Mouse (Mus musculus) hindbrain, embryonic 14.5 days (tissue): ENCODE measurements around the gene Npb. TPM values are rescaled to one million over a fixed set of nuclear protein-coding genes. Genes with fewer than 3 reads are reported as not detected.
A peak's percentile ranks its signal among the peaks of the same experiment; 100 is the strongest.
"Not testable (repeated sequence)": the region's sequence is repeated elsewhere in the genome, so short reads cannot be mapped to it uniquely, and the experiment has no call there.

ENCODE experiments used
- ATAC-seq: fragments of 200-750 bp; cut with Nextera tagmentation; 2 replicates; pipeline ENCODE4 v1.8.0; 2017; ENCODE audit warnings: moderate number of reproducible peaks, mild to moderate bottlenecking, moderate TSS enrichment, moderate library complexity; ENCODE audit not compliant: low FRiP score
- DNase-seq: peaks from one replicate; pipeline ENCODE4 v3.0.0-alpha.2; 2015; ENCODE audit warnings: low spot score
- H3K27ac ChIP-seq: fragments of 300-500 bp; sonication (generic); 2 replicates; pipeline ENCODE4 v1.5.1; 2014; ENCODE audit warnings: mild to moderate bottlenecking, moderate library complexity
- H3K27me3 ChIP-seq: fragments of 300-500 bp; sonication (generic); 2 replicates; pipeline ENCODE4 v1.6.1; 2014; ENCODE audit warnings: mild to moderate bottlenecking, low read length, mixed read lengths; ENCODE audit not compliant: control insufficient read depth, insufficient read depth
- H3K36me3 ChIP-seq: fragments of 300-500 bp; sonication (generic); replicated peaks from 2 replicates; pipeline ENCODE4 v1.6.1; 2014; ENCODE audit not compliant: control insufficient read depth, insufficient read depth
- H3K4me1 ChIP-seq: fragments of 300-500 bp; sonication (generic); replicated peaks from 2 replicates; pipeline ENCODE4 v1.6.1; 2014; ENCODE audit warnings: antibody characterized with exemption, low read length, mixed read lengths; ENCODE audit not compliant: control insufficient read depth, insufficient read depth
- H3K4me2 ChIP-seq: fragments of 300-500 bp; sonication (generic); replicated peaks from 2 replicates; pipeline ENCODE4 v1.6.1; 2014; ENCODE audit warnings: mild to moderate bottlenecking, moderate library complexity
- H3K4me3 ChIP-seq: fragments of 300-500 bp; sonication (generic); replicated peaks from 2 replicates; pipeline ENCODE4 v1.5.1; 2014; ENCODE audit warnings: mild to moderate bottlenecking, low read length
- H3K9ac ChIP-seq: fragments of 300-500 bp; sonication (generic); 2 replicates; pipeline ENCODE4 v1.6.1; 2014
- H3K9me3 ChIP-seq: fragments of 300-500 bp; sonication (generic); 2 replicates; pipeline ENCODE4 v1.6.1; 2016; ENCODE audit warnings: low read length; ENCODE audit not compliant: control insufficient read depth
- WGBS: fragments of 180-500 bp; shearing (Covaris S2); extraction: QIAGEN DNeasy Blood & Tissue Kit; methylation state at CpG from one replicate; pipeline ENCODE4 v1.1.7; 2014; 5-methylcytosine and 5-hydroxymethylcytosine counted together
- polyA plus RNA-seq: library from polyadenylated mRNA; unstranded; fragments of >200 nt; fragmentation: Nextera tagmentation; extraction: Ambion mirVana; gene quantifications from 2 replicates; pipeline ENCODE4 v1.2.1, GENCODE M21; 2014

Gene Npb
- 0.83 and 1.5 TPM in 2 replicates for polyA plus RNA-seq

GRCm38 (mm10) chr11:120608241-120609034, at the start of gene Npb:
Npb (plus strand) TSS chr11:120608477.
- ATAC-seq (no peak), DNase-seq (no peak)
- 7% methylated on average over 45 of the region's 45 CpGs for WGBS
- H3K9ac ChIP-seq, result peak within 1 kb of the TSS; percentile 16; the same call in 1 of the 2 replicates
- H3K27me3 ChIP-seq, result 0 out of 2 replicates have a peak, but pooled peaks cover 6% of the 10 kb centered on the region
- H3K4me2 ChIP-seq, result peak within 1 kb of the TSS; percentile 38
- H3K27ac ChIP-seq, result no peak within 1 kb of the TSS
- 0 out of 2 replicates have a peak within 1 kb of the TSS, but pooled peaks have one; percentile 5 for H3K4me3 ChIP-seq
- H3K9me3 ChIP-seq, result no peaks in the 10 kb centered on the region
- H3K4me1 ChIP-seq, result no peaks in the 10 kb centered on the region; the same call in 1 of the 2 replicates
- H3K36me3 ChIP-seq, result peaks cover 81% of the 10 kb centered on the region

GRCm38 (mm10) chr11:120558843-120559242, 49.4 kb upstream of the Npb start:
- H3K9ac ChIP-seq, DNase-seq, H3K9me3 ChIP-seq, H3K4me3 ChIP-seq, H3K4me1 ChIP-seq, ATAC-seq, H3K27ac ChIP-seq, H3K4me2 ChIP-seq, H3K27me3 ChIP-seq: not testable (repeated sequence)
- WGBS, result 89% methylated on average over 6 of the region's 6 CpGs
- H3K36me3 ChIP-seq, result peaks cover 54% of the 10 kb centered on the region

- 96% methylated on average over 13 of the region's 13 CpGs for WGBS
- DNase-seq, result no peak
- Histone ChIP-seq H3K9me3 (no peaks in the 10 kb centered on the region; the same call in 1 of the 2 replicates), H3K9ac (no peak overlapping the region), H3K36me3 (peaks cover 76% of the 10 kb centered on the region), H3K4me3 (no peak overlapping the region), H3K27me3 (no peaks in the 10 kb centered on the region), H3K27ac (no peak overlapping the region), H3K4me1 (no peaks in the 10 kb centered on the region), H3K4me2 (no peak overlapping the region)
- ATAC-seq, result no peak
Measured at GRCm38 (mm10) chr11:120560952-120561728, 47.1 kb upstream of the Npb start.

- WGBS, result 96% methylated on average over 13 of the region's 13 CpGs
- no peaks in the 10 kb centered on the region for H3K9me3 ChIP-seq
- DNase-seq, result no peak
Measured at GRCm38 (mm10) chr11:120562949-120563348, 45.3 kb upstream of the Npb start.

GRCm38 (mm10) chr11:120565114-120565513, 43.2 kb upstream of the Npb start:
- H3K9me3 ChIP-seq, result no peaks in the 10 kb centered on the region
- no peak for DNase-seq
- H3K4me3 ChIP-seq, result no peak overlapping the region
- H3K36me3 ChIP-seq, result peaks cover 99% of the 10 kb centered on the region
- no peaks in the 10 kb centered on the region for H3K27me3 ChIP-seq
- no peak overlapping the region for H3K4me2 ChIP-seq
- H3K4me1 ChIP-seq, result no peaks in the 10 kb centered on the region
- 88% methylated on average over 9 of the region's 9 CpGs for WGBS
- H3K9ac ChIP-seq, result no peak overlapping the region
- ATAC-seq, result no peak
- H3K27ac ChIP-seq, result no peak overlapping the region

More at GRCm38 (mm10) chr11:120562949-120563348, 45.3 kb upstream of the Npb start:
- H3K4me2 ChIP-seq, result no peak overlapping the region
- ATAC-seq, result no peak
- H3K4me3 ChIP-seq, result no peak overlapping the region
- H3K36me3 ChIP-seq, result peaks cover 95% of the 10 kb centered on the region
- H3K9ac ChIP-seq, result no peak overlapping the region
- H3K27me3 ChIP-seq, result no peaks in the 10 kb centered on the region
- no peaks in the 10 kb centered on the region for H3K4me1 ChIP-seq
- H3K27ac ChIP-seq, result no peak overlapping the region

GRCm38 (mm10) chr11:120568324-120568723, 40.0 kb upstream of the Npb start:
- WGBS, result 98% methylated on average over 6 of the region's 6 CpGs
- ATAC-seq, result no peak
- no peak for DNase-seq
- Histone ChIP-seq H3K9me3 (no peaks in the 10 kb centered on the region), H3K4me3 (no peak overlapping the region), H3K4me2 (no peak overlapping the region), H3K27me3 (no peaks in the 10 kb centered on the region), H3K9ac (no peak overlapping the region), H3K27ac (no peak overlapping the region), H3K4me1 (peaks cover 12% of the 10 kb centered on the region), H3K36me3 (peaks cover 81% of the 10 kb centered on the region)

- H3K4me3 ChIP-seq, result no peak overlapping the region
- no peak overlapping the region for H3K9ac ChIP-seq
- peak overlapping the region; percentile 73 for H3K4me2 ChIP-seq
- DNase-seq (no peak), ATAC-seq (no peak)
- no peaks in the 10 kb centered on the region for H3K27me3 ChIP-seq
- WGBS, result 82% methylated on average over 3 of the region's 3 CpGs
- H3K27ac ChIP-seq, result no peak overlapping the region
- peaks cover 22% of the 10 kb centered on the region for H3K4me1 ChIP-seq
- H3K36me3 ChIP-seq, result peaks cover 53% of the 10 kb centered on the region
- no peaks in the 10 kb centered on the region for H3K9me3 ChIP-seq
Measured at GRCm38 (mm10) chr11:120571122-120571521, 37.2 kb upstream of the Npb start.

GRCm38 (mm10) chr11:120571754-120572416, 36.4 kb upstream of the Npb start:
- 15% methylated on average over 11 of the region's 11 CpGs for WGBS
- no peaks in the 10 kb centered on the region for H3K27me3 ChIP-seq
- ATAC-seq (no peak), DNase-seq (no peak)
- H3K4me3 ChIP-seq, result peak overlapping the region; percentile 63
- H3K4me2 ChIP-seq, result peak overlapping the region; percentile 73
- peak overlapping the region; percentile 84 for H3K9ac ChIP-seq
- peaks cover 22% of the 10 kb centered on the region for H3K4me1 ChIP-seq
- no peaks in the 10 kb centered on the region for H3K9me3 ChIP-seq
- H3K36me3 ChIP-seq, result peaks cover 47% of the 10 kb centered on the region
- H3K27ac ChIP-seq, result peak overlapping the region; percentile 87

GRCm38 (mm10) chr11:120572417-120572751, 35.9 kb upstream of the Npb start:
- H3K27me3 ChIP-seq, result no peaks in the 10 kb centered on the region
- peak overlapping the region; percentile 87 for H3K27ac ChIP-seq
- no peaks in the 10 kb centered on the region for H3K9me3 ChIP-seq
- ATAC-seq, result no peak; the same call in 1 of the 2 replicates
- peak overlapping the region; percentile 84 for H3K9ac ChIP-seq
- peak overlapping the region; percentile 73 for H3K4me2 ChIP-seq
- WGBS, result under 1% methylated on average over 18 of the region's 24 CpGs
- peaks cover 22% of the 10 kb centered on the region for H3K4me1 ChIP-seq
- peaks cover 47% of the 10 kb centered on the region for H3K36me3 ChIP-seq
- peak overlapping the region; percentile 63 for H3K4me3 ChIP-seq
- no peak for DNase-seq
